Mouse (Mus musculus) ES-E14 (cell line): ENCODE measurements around the gene Stn1. TPM values are rescaled to one million over a fixed set of nuclear protein-coding genes. Genes with fewer than 3 reads are reported as not detected.

Source experiments
- DNase-seq: peaks from one replicate; pipeline ENCODE4 v3.0.0-alpha.2; 2013; ENCODE audit warnings: low read depth, low spot score
- H3K27ac ChIP-seq: 2 replicates; pipeline ENCODE4 v1.5.1; 2012; ENCODE audit warnings: low read depth, mild to moderate bottlenecking, low read length, moderate library complexity, mixed read lengths; ENCODE audit not compliant: poor library complexity, insufficient read depth, severe bottlenecking
- H3K36me3 ChIP-seq: 2 replicates; pipeline ENCODE4 v1.6.1; 2012; ENCODE audit warnings: mild to moderate bottlenecking, low read length, moderate library complexity, mixed read lengths; ENCODE audit not compliant: control insufficient read depth, poor library complexity, insufficient read depth, severe bottlenecking
- H3K4me1 ChIP-seq, 2 experiments: fragments of 150-350 bp in 1 of 2; sonication (generic) in 1 of 2; 2 replicates each; pipeline ENCODE4 v1.6.1; 2012; ENCODE audit warnings: low read length in 2 of 2, mild to moderate bottlenecking in 1 of 2, mixed read lengths in 1 of 2; ENCODE audit not compliant: control insufficient read depth in 2 of 2, insufficient read depth in 2 of 2, poor library complexity in 1 of 2
- H3K4me3 ChIP-seq, 2 experiments: fragments of 150-350 bp in 1 of 2; sonication (generic) in 1 of 2; 2 replicates each; pipeline ENCODE4 v1.5.1; 2012; ENCODE audit warnings: low read length in 2 of 2, low read depth in 1 of 2, mild to moderate bottlenecking in 1 of 2, mixed read lengths in 1 of 2; ENCODE audit not compliant: insufficient read depth in 1 of 2, poor library complexity in 1 of 2, severe bottlenecking in 1 of 2
- H3K9ac ChIP-seq: 2 replicates; pipeline ENCODE4 v1.6.1; 2012; ENCODE audit warnings: low read depth, mild to moderate bottlenecking, low read length, mixed read lengths; ENCODE audit not compliant: poor library complexity, insufficient read depth, severe bottlenecking
- H3K9me3 ChIP-seq: fragments of 150-350 bp; sonication (generic); 2 replicates; pipeline ENCODE4 v1.6.1; 2012; ENCODE audit warnings: low read depth, mild to moderate bottlenecking, low read length; ENCODE audit not compliant: control insufficient read depth, insufficient read depth
- CHD2 ChIP-seq: IDR thresholded peaks from 2 replicates; pipeline ENCODE4 v1.6.1; 2014; ENCODE audit warnings: mild to moderate bottlenecking, low read depth, low read length, inconsistent platforms
- HCFC1 ChIP-seq: IDR thresholded peaks from 2 replicates; pipeline ENCODE4 v1.6.1; 2012; ENCODE audit warnings: low read length, inconsistent platforms, borderline replicate concordance; ENCODE audit not compliant: insufficient read depth
- MAFK ChIP-seq: IDR thresholded peaks from 2 replicates; pipeline ENCODE4 v1.6.1; 2014; ENCODE audit warnings: mild to moderate bottlenecking, low read depth, low read length, inconsistent platforms; ENCODE audit not compliant: insufficient read depth
- ZC3H11A ChIP-seq: IDR thresholded peaks from 2 replicates; pipeline ENCODE4 v1.6.1; 2012; ENCODE audit warnings: low read depth, mild to moderate bottlenecking, inconsistent platforms, low read length, borderline replicate concordance
- ZNF384 ChIP-seq: IDR thresholded peaks from 2 replicates; pipeline ENCODE4 v1.6.1; 2012; ENCODE audit warnings: low read depth, low read length, inconsistent platforms
- in situ Hi-C, 2 experiments: fragments of 600-800 bp; cut with MboI; formaldehyde crosslinking; loops; one replicate each; pipeline ENCODE4 v1.15.1; 2025; ENCODE audit warnings: low sequenced_read_pairs in 2 of 2, inconsistent platforms in 1 of 2; ENCODE audit not compliant: unreplicated experiment in 2 of 2
- total RNA-seq: library from RNA; depleted of rRNA; stranded (reverse); fragments of 300-350 nt; gene quantifications from 2 replicates; pipeline ENCODE4 v1.2.3, GENCODE M21; 2012

Stn1 gene
- total RNA-seq, 1 experiment = 22.9 TPM

DNA sequence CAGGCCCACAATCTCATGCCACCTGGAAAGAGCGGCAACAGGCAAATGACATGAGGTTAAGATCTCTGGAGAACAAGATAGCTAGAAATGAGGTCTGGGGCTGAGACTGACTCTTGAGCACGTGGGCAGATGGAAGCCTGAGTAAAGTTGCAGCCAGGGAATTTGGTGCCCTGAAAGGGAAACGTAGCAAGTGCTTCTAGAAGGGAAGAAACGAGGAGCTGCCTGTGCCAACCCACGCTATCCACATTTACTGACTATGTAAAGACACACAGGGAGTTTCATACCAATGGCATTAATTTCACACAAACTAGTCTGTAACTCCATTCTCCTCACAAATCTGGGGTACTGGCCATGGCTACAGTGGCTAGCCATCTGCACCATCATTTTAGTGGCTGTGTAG is 37.5 kb downstream of the Stn1 start:
- no peak overlapping the region for H3K4me3 ChIP-seq
- no peak overlapping the region for H3K9ac ChIP-seq
- DNase-seq = no peak
- no peaks in the 10 kb centered on the region for H3K4me1 ChIP-seq
- TF ChIP-seq MAFK (no peak), ZC3H11A (no peak), ZNF384 (no peak), HCFC1 (no peak), CHD2 (no peak)
- H3K27ac ChIP-seq = no peak overlapping the region
- H3K36me3 ChIP-seq = no peaks in the 10 kb centered on the region; the same call in 1 of the 2 replicates
- in situ Hi-C loops = loop anchor here (5.0 to 25.0 kb wide), 2 partner anchors 233 to 312 kb away; no protein-coding TSS in a partner anchor
- H3K9me3 ChIP-seq = no peaks in the 10 kb centered on the region

DNA sequence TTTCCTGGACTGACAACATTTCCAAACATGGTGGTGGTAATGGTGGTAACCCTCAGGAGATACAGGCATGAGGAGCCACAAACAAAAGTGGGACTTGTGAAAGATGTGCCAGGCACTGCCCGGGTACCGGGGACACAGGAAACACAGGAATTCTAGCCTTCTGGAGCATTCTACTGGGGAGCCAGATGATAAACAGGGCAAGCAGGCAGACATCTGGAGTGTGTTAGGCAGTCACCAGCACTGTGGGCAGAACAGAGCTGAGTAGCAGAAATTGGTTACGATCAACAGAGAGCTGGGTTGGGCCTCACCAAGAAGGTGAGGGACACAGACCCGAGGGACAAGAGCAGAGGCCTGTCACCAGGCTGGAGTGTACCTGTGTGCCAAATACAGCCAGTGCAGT is 38.4 kb downstream of the Stn1 start:
- no peak overlapping the region for H3K27ac ChIP-seq
- H3K9me3 ChIP-seq = no peaks in the 10 kb centered on the region
- H3K4me3 ChIP-seq = no peak overlapping the region
- in situ Hi-C loops = no loop called here
- H3K9ac ChIP-seq = no peak overlapping the region
- H3K36me3 ChIP-seq = no peaks in the 10 kb centered on the region; the same call in 1 of the 2 replicates
- H3K4me1 ChIP-seq = peaks cover under 1 to 1% of the 10 kb centered on the region in 2 experiments; a peak in 2 of 4 replicates
- TF ChIP-seq ZNF384 (no peak), ZC3H11A (no peak), MAFK (no peak), HCFC1 (no peak), CHD2 (no peak)
- DNase-seq = no peak

DNA sequence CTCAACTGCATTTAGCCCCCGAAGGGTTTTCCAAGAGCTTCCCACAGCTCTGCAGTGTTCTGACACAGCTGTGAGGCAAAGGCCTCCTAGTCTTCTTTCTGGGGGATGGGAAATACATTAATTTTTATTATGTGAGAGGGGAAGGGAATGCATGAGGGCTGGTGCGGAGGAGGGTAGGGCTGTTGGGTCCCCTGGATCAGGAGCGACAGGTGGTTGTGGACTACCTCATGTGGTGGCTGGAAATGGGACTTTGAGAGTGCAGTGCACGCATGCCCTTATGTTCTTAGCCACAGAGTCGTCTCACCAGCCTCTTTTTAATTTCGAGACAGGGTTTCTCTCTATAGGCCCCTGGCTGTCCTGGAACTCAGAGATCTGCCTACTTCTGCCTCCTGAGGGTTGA is 39.6 kb downstream of the Stn1 start:
- H3K9ac ChIP-seq = no peak overlapping the region
- H3K36me3 ChIP-seq = no peaks in the 10 kb centered on the region; the same call in 1 of the 2 replicates
- no peak for DNase-seq
- in situ Hi-C loops = no loop called here
- no peak overlapping the region for H3K27ac ChIP-seq
- no peaks in the 10 kb centered on the region for H3K9me3 ChIP-seq
- peaks cover 4 to 12% of the 10 kb centered on the region in 2 experiments for H3K4me1 ChIP-seq
- TF ChIP-seq MAFK = no peak
- TF ChIP-seq HCFC1 = no peak
- no peak for TF ChIP-seq CHD2
- H3K4me3 ChIP-seq = no peak overlapping the region

DNA sequence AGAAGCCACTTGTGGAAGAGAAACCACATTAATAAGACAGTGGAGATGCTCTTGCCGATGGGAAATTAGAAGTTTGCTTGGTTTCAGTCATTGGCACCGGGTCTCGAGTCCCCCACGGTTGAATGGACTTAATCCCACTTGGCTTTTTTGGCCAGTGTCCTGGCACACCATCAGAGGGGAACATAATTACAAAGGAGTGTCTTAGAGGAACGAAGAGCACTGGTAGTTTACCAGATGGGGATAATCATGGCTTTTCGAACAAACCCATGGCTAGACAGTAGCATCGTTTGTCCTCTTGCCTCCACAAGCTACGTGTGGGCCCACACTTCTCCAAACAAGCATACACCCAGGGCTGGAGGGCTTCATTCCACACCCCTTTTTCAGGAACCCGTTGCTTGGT is 40.0 kb downstream of the Stn1 start:
- Histone ChIP-seq H3K9ac (no peak overlapping the region), H3K4me1 (peaks cover 6 to 13% of the 10 kb centered on the region in 2 experiments), H3K4me3 (no peak overlapping the region), H3K36me3 (no peaks in the 10 kb centered on the region; the same call in 1 of the 2 replicates), H3K27ac (no peak overlapping the region), H3K9me3 (no peaks in the 10 kb centered on the region)
- in situ Hi-C loops = no loop called here
- no peak for DNase-seq
- TF ChIP-seq ZNF384 (no peak), MAFK (no peak), CHD2 (no peak), ZC3H11A (no peak), HCFC1 (no peak)

DNA sequence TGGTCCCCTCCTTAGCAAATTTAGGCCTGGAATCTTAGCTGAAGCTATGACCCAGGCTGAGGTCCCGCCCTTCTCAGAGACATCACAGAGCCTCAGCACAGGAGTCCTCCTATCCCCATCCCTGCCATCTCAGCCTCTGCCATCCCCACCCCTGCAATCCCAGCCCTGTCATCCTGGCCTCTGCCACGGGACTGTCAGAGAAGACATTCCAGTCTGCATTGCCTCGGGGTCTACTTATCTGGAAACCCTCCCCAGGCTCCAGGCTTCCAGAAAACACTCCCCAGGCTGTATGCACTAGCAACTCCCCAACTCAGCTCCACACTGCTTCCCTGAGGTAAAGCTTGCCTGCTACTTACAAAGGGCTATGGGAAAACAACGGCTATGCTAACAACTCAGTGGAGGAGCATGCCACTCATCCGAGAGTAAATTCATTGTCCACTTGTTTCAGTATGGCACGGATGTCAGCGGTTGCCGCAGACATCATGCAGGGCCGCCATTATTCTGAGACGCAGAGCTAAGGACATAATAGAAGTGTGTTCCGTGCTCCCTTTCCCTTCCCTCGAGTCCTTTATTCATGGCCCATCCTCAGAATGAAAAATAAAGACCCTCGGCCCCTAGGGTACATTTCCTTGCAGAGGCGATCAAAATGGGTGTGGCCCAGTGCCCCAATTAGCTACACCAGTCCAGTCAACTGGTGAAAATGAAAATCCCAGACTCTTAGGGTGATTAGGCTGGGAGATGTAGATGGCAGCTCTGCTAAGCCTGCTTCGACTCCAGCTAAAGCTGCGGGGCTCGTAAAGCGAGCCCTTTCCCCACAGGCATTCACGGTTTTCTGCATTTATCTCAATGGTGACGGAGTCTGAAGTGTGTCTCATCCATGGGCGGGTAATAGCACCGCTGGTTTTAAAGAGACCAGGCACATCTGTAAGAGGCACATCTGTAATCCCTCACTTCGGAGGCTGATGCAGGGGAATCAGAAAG is 44.0 kb downstream of the Stn1 start:
- H3K9me3 ChIP-seq = no peaks in the 10 kb centered on the region
- no peaks in the 10 kb centered on the region for H3K36me3 ChIP-seq
- TF ChIP-seq HCFC1 (no peak), MAFK (no peak), ZNF384 (no peak), CHD2 (no peak), ZC3H11A (no peak)
- in situ Hi-C loops = no loop called here
- no peak for DNase-seq
- 0 out of 2 replicates have a peak overlapping the region, but pooled peaks have one; percentile 42 for H3K27ac ChIP-seq
- H3K4me1 ChIP-seq = peaks cover 8 to 20% of the 10 kb centered on the region in 2 experiments
- no peak overlapping the region for H3K9ac ChIP-seq
- H3K4me3 ChIP-seq = peak overlapping the region; percentile 3 to 19; a peak in 2 of 4 replicates
